Mouse (Mus musculus): ENCODE data around the gene Vmn2r44. TPM values are rescaled to one million over a fixed set of nuclear protein-coding genes. Genes with fewer than 3 reads are reported as not detected.
"Not testable (repeated sequence)": the region's sequence is repeated elsewhere in the genome, so short reads cannot be mapped to it uniquely, and the experiment has no call there.

The Vmn2r44 gene
- not detected in 2 replicates for polyA plus RNA-seq (2014; fragmentation: Nextera tagmentation; extraction: Ambion mirVana)

DNA sequence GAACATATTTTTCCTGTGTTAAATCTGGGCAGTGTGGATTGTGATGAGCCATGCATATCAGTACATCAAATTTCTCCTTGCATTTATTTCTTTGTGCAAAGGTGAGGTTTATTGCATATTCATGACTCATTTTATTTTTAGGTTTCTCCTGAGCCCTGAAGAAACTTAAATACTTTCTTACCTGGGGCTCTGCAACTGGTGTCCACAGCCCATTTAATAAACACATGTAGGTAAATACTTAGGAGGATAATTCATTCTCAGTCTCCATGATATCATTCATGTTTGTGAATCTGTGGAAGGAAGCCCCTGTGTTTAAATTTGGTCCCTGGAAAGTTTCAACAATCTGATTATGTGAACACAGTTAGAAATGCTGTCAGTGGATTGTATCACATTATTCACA, at the start of gene Vmn2r44:
Vmn2r44 (minus strand) TSS at position 101 of the 400 bp plus-strand sequence.
- not testable (repeated sequence) for ATAC-seq; H3K4me1 ChIP-seq (ENCODE audit: control insufficient read depth, insufficient read depth, low read length); DNase-seq (ENCODE audit: low spot score)

DNA sequence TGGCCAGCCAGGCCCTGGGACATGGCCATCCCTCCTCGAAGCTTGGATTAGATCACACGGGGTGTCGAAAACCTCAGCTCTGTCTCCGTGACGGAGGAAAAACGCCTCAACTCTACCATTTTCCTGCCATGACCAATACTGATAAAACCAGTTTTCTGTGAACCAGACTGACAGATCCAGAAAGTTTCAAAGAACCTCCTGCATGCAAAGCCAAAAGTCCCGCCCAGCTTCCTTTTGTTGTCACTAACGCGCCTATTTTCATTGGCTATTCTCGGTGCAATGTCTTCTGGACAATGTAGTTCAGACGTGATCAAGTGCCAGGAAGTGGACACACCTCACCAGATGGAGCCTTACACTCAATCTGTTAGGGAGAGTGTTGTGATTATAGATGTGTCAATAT, 25.3 kb downstream of the Vmn2r44 start:
- not testable (repeated sequence) for H3K27ac ChIP-seq (ENCODE audit: low read depth, low read length); H3K9me3 ChIP-seq (replicated peaks; ENCODE audit: control insufficient read depth, low read length); ATAC-seq; H3K4me3 ChIP-seq (ENCODE audit: low read depth, low read length); H3K9ac ChIP-seq (ENCODE audit: low read length); H3K4me2 ChIP-seq (ENCODE audit: low read length); H3K27me3 ChIP-seq (replicated peaks; ENCODE audit: control insufficient read depth, insufficient read depth, low read length); H3K4me1 ChIP-seq (ENCODE audit: control insufficient read depth, insufficient read depth, low read length); H3K36me3 ChIP-seq (ENCODE audit: control insufficient read depth, insufficient read depth, low read length); DNase-seq (ENCODE audit: low spot score)
- WGBS: 83% methylated on average over 11 of the region's 11 CpGs

More for the DNA sequence above, at the start of gene Vmn2r44:
- H3K36me3 ChIP-seq (ENCODE audit: control insufficient read depth, insufficient read depth, low read length); H3K27me3 ChIP-seq (replicated peaks; ENCODE audit: control insufficient read depth, insufficient read depth, low read length); H3K4me3 ChIP-seq (ENCODE audit: low read depth, low read length); H3K27ac ChIP-seq (ENCODE audit: low read depth, low read length); H3K4me2 ChIP-seq (ENCODE audit: low read length); H3K9me3 ChIP-seq (replicated peaks; ENCODE audit: control insufficient read depth, low read length); H3K9ac ChIP-seq (ENCODE audit: low read length): not testable (repeated sequence)

Other genes starting within 250 kb of the Vmn2r44 start
- gene Vmn2r41, start 221.7 kb downstream of the Vmn2r44 start, polyA plus RNA-seq (2014; fragmentation: Nextera tagmentation; extraction: Ambion mirVana): not detected in 2 replicates
- not detected in 2 replicates for gene Vmn2r42, start 183.0 kb downstream of the Vmn2r44 start, polyA plus RNA-seq (2014; fragmentation: Nextera tagmentation; extraction: Ambion mirVana)
- gene Vmn2r43, start 122.7 kb downstream of the Vmn2r44 start, polyA plus RNA-seq (2014; fragmentation: Nextera tagmentation; extraction: Ambion mirVana): not detected in 2 replicates
- gene Vmn2r45, start 105.7 kb upstream of the Vmn2r44 start, polyA plus RNA-seq (2014; fragmentation: Nextera tagmentation; extraction: Ambion mirVana): not detected in 2 replicates